8 mouse cellular contexts compared by ENCODE assay signal in the genomic region with DNA sequence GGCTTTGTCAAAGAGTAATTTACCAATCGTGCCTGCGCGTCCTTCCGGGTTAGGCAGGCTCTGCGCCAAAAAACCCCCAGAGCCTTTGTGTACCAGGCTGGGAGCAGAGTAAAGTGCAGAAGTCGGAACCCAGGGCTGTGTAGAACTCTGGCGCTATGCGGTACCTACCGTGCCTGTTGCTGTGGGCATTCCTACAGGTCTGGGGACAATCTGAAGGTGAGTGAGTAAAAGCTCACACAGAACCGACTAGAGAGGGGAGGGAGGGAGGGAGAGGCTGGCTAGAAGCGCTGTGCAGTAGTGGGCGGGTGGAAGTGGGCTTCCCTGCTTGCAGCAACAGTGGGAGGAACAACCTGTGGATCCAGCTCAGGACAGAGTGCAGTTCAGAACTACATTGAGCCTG. TPM values are rescaled to one million over a fixed set of nuclear protein-coding genes. Genes with fewer than 3 reads are reported as not detected.
DNase-seq lines count a peak whose midpoint lies in the region; ATAC-seq lines count a peak whose summit lies in the region.

No protein-coding gene starts in this region.

- no peak for DNase-seq in heart, adult 11 months
- DNase-seq in thymus, postnatal 0 days (ENCODE audit: low spot score), result peak; percentile 55
- no peak for DNase-seq in MN1 (ENCODE audit: low spot score)
- DNase-seq in gastrocnemius, postnatal 14 days, result no peak

- intact Hi-C loops in gastrocnemius, postnatal 14 days (cut with DNase I; ENCODE audit: low total_unique reads), result loop anchor here (10.0 kb wide), 1 partner anchor 192 kb away; no protein-coding TSS in a partner anchor

- 0 out of 2 replicates have a peak overlapping the region, but pooled peaks have one; percentile 21 for H3K27ac ChIP-seq in heart, embryonic 12.5 days (ENCODE audit: poor library complexity, severe bottlenecking)
- no peak overlapping the region for H3K27ac ChIP-seq in brown adipose tissue, adult 24 weeks (replicated peaks; ENCODE audit: low read depth, low read length)
- no peak overlapping the region for H3K27ac ChIP-seq in hindbrain, embryonic 15.5 days (replicated peaks)

- H3K36me3 ChIP-seq in heart, embryonic 12.5 days, result no peaks in the 10 kb centered on the region
- no peaks in the 10 kb centered on the region for H3K36me3 ChIP-seq in hindbrain, embryonic 15.5 days

- peak; percentile 68; the same call in 1 of the 2 replicates for ATAC-seq in heart, embryonic 12.5 days (ENCODE audit: insufficient number of reproducible peaks, low FRiP score)
- ATAC-seq in hindbrain, embryonic 15.5 days (ENCODE audit: low FRiP score, low read depth), result peak; percentile 45; the same call in 1 of the 2 replicates
- ATAC-seq in megakaryocyte, adult 5-6 weeks (ENCODE audit: poor library complexity, severe bottlenecking), result peak; percentile 47

- no peaks in the 10 kb centered on the region for H3K27me3 ChIP-seq in heart, embryonic 12.5 days (replicated peaks)
- H3K27me3 ChIP-seq in hindbrain, embryonic 15.5 days, result no peaks in the 10 kb centered on the region

- 27% methylated on average over 12 of the region's 12 CpGs for whole genome bisulfite sequencing in heart, embryonic 12.5 days
- 13% methylated on average over 12 of the region's 12 CpGs for WGBS in hindbrain, embryonic 15.5 days

- H3K4me3 ChIP-seq in heart, embryonic 12.5 days, result peak overlapping the region; percentile 48
- peak overlapping the region; percentile 55 for H3K4me3 ChIP-seq in brown adipose tissue, adult 24 weeks (ENCODE audit: insufficient read depth, low read depth, low read length)
- H3K4me3 ChIP-seq in hindbrain, embryonic 15.5 days, result peak overlapping the region; percentile 34

- peak overlapping the region; percentile 70 for H3K4me2 ChIP-seq in heart, embryonic 12.5 days
- H3K4me2 ChIP-seq in hindbrain, embryonic 15.5 days, result peak overlapping the region; percentile 56

- H3K9me3 ChIP-seq in heart, embryonic 12.5 days (replicated peaks), result no peaks in the 10 kb centered on the region
- H3K9me3 ChIP-seq in hindbrain, embryonic 15.5 days, result no peaks in the 10 kb centered on the region

- peak overlapping the region; percentile 69 for H3K9ac ChIP-seq in heart, embryonic 12.5 days
- H3K9ac ChIP-seq in hindbrain, embryonic 15.5 days, result peak overlapping the region; percentile 16; the same call in 1 of the 2 replicates

- no peaks in the 10 kb centered on the region for H3K4me1 ChIP-seq in heart, embryonic 12.5 days (replicated peaks)
- no peaks in the 10 kb centered on the region for H3K4me1 ChIP-seq in brown adipose tissue, adult 24 weeks (ENCODE audit: control insufficient read depth, insufficient read depth, insufficient read length, low read length)
- H3K4me1 ChIP-seq in hindbrain, embryonic 15.5 days (replicated peaks), result no peaks in the 10 kb centered on the region; the same call in 1 of the 2 replicates

RNA-seq across cellular contexts. Expression of a gene that starts 12.8 kb away (rescaled TPM):
- polyA plus RNA-seq in heart, embryonic 12.5 days (2016; fragmentation: Nextera tagmentation; extraction: Ambion mirVana), result 50.0 and 55.5 TPM in 2 replicates
- 87.5 and 141 TPM in 2 replicates for polyA plus RNA-seq in brown adipose tissue, adult 24 weeks (2012; ENCODE audit: insufficient read depth, insufficient read length, missing spikeins)
- polyA plus RNA-seq in hindbrain, embryonic 15.5 days (2015; fragmentation: Nextera tagmentation; extraction: Ambion mirVana), result 47.3 and 52.2 TPM in 2 replicates
- total RNA-seq in megakaryocyte, adult 5-6 weeks (2015), result 15.3 and 27.2 TPM in 2 replicates
- 16.5 and 18.5 TPM in 2 replicates for total RNA-seq in megakaryocyte, adult 5-6 weeks (2017)
- polyA plus RNA-seq in thymus, postnatal 0 days (2015; fragmentation: Nextera tagmentation; extraction: Ambion mirVana), result 53.7 and 69.0 TPM in 2 replicates
- total RNA-seq in gastrocnemius, postnatal 14 days (2021), result 1 to 10 TPM; 5.9 to 6.7 TPM
